Mouse (Mus musculus): ENCODE results near the gene Ilkap. TPM values are rescaled to one million over a fixed set of nuclear protein-coding genes. Genes with fewer than 3 reads are reported as not detected.
A peak's percentile ranks its signal among the peaks of the same experiment; 100 is the strongest.

The Ilkap gene
- polyA plus RNA-seq, 1 experiment from 2014 or later: 58.1 TPM

- peak; percentile 40; the same call in 1 of the 2 replicates for ATAC-seq (ENCODE audit: low FRiP score, low TSS enrichment)
- Histone ChIP-seq H3K36me3 (ENCODE audit: control insufficient read depth, insufficient read depth, low read length) (peaks cover 21% of the 10 kb centered on the region), H3K9me3 (ENCODE audit: control insufficient read depth, low read length) (no peaks in the 10 kb centered on the region), H3K27me3 (ENCODE audit: control insufficient read depth, insufficient read depth, low read length) (no peaks in the 10 kb centered on the region), H3K4me1 (replicated peaks; ENCODE audit: control insufficient read depth, insufficient read depth) (0 out of 2 replicates have a peak, but pooled peaks cover 2% of the 10 kb centered on the region), H3K4me2 (replicated peaks; ENCODE audit: low read depth) (no peak overlapping the region), H3K27ac (replicated peaks) (no peak overlapping the region), H3K4me3 (ENCODE audit: low read depth, low read length) (no peak overlapping the region), H3K9ac (ENCODE audit: low read length) (no peak overlapping the region)
- no peak for DNase-seq (ENCODE audit: low spot score)
- 70% methylated on average over 10 of the region's 10 CpGs for WGBS
- no peak for TF ChIP-seq CTCF (IDR thresholded peaks at IDR 0.05; ENCODE audit: low read depth)
Observed at GRCm38 (mm10) chr1:91419862-91420600, 21.4 kb upstream of the Ilkap start.

- Histone ChIP-seq H3K4me1 (replicated peaks; ENCODE audit: control insufficient read depth, insufficient read depth) (peaks cover 6% of the 10 kb centered on the region; the same call in 1 of the 2 replicates), H3K27me3 (ENCODE audit: control insufficient read depth, insufficient read depth, low read length) (no peaks in the 10 kb centered on the region), H3K36me3 (ENCODE audit: control insufficient read depth, insufficient read depth, low read length) (peaks cover 10% of the 10 kb centered on the region), H3K9me3 (ENCODE audit: control insufficient read depth, low read length) (no peaks in the 10 kb centered on the region), H3K9ac (ENCODE audit: low read length) (no peak overlapping the region), H3K4me3 (ENCODE audit: low read depth, low read length) (no peak overlapping the region), H3K4me2 (replicated peaks; ENCODE audit: low read depth) (no peak overlapping the region), H3K27ac (replicated peaks) (no peak overlapping the region)
- no peak for ATAC-seq (ENCODE audit: low FRiP score, low TSS enrichment)
- 60% methylated on average over 1 of the region's 1 CpGs for WGBS
- TF ChIP-seq CTCF (IDR thresholded peaks at IDR 0.05; ENCODE audit: low read depth) (no peak), EP300 (optimal IDR thresholded peaks at IDR 0.05) (no peak)
- DNase-seq (ENCODE audit: low spot score): no peak
Observed at GRCm38 (mm10) chr1:91417991-91418390, 19.4 kb upstream of the Ilkap start.

GRCm38 (mm10) chr1:91415311-91415710, 16.7 kb upstream of the Ilkap start:
- H3K9ac ChIP-seq (ENCODE audit: low read length): 0 out of 2 replicates have a peak overlapping the region, but pooled peaks have one; percentile 27
- 74% methylated on average over 5 of the region's 5 CpGs for WGBS
- no peak for DNase-seq (ENCODE audit: low spot score)

GRCm38 (mm10) chr1:91414903-91415302, 16.3 kb upstream of the Ilkap start:
- DNase-seq (ENCODE audit: low spot score) (no peak), ATAC-seq (ENCODE audit: low FRiP score, low TSS enrichment) (no peak)
- H3K27ac ChIP-seq (replicated peaks): peak overlapping the region; percentile 84

More at GRCm38 (mm10) chr1:91415311-91415710, 16.7 kb upstream of the Ilkap start:
- no peaks in the 10 kb centered on the region for H3K9me3 ChIP-seq (ENCODE audit: control insufficient read depth, low read length)
- H3K36me3 ChIP-seq (ENCODE audit: control insufficient read depth, insufficient read depth, low read length): peaks cover 5% of the 10 kb centered on the region
- H3K4me3 ChIP-seq (ENCODE audit: low read depth, low read length): no peak overlapping the region
- ATAC-seq (ENCODE audit: low FRiP score, low TSS enrichment): no peak
- H3K27ac ChIP-seq (replicated peaks): peak overlapping the region; percentile 30; the same call in 1 of the 2 replicates
- TF ChIP-seq CTCF (IDR thresholded peaks at IDR 0.05; ENCODE audit: low read depth): no peak
- no peak for TF ChIP-seq EP300 (optimal IDR thresholded peaks at IDR 0.05)
- no peak overlapping the region for H3K4me2 ChIP-seq (replicated peaks; ENCODE audit: low read depth)
- no peaks in the 10 kb centered on the region for H3K27me3 ChIP-seq (ENCODE audit: control insufficient read depth, insufficient read depth, low read length)
- H3K4me1 ChIP-seq (replicated peaks; ENCODE audit: control insufficient read depth, insufficient read depth): peaks cover 11% of the 10 kb centered on the region

GRCm38 (mm10) chr1:91413898-91414594, 15.4 kb upstream of the Ilkap start, which contains the start of gene Hes6:
Gene Hes6, minus strand, starts transcription at chr1:91414038.
- DNase-seq (ENCODE audit: low spot score) (peak; percentile 82), ATAC-seq (ENCODE audit: low FRiP score, low TSS enrichment) (peak; percentile 55)
- TF ChIP-seq EP300 (optimal IDR thresholded peaks at IDR 0.05): no peak
- peak; percentile 24; the same call in 1 of the 2 replicates for TF ChIP-seq CTCF (IDR thresholded peaks at IDR 0.05; ENCODE audit: low read depth)
- Histone ChIP-seq H3K27me3 (ENCODE audit: control insufficient read depth, insufficient read depth, low read length) (no peaks in the 10 kb centered on the region), H3K4me1 (replicated peaks; ENCODE audit: control insufficient read depth, insufficient read depth) (peaks cover 11% of the 10 kb centered on the region), H3K36me3 (ENCODE audit: control insufficient read depth, insufficient read depth, low read length) (peaks cover 3% of the 10 kb centered on the region), H3K27ac (replicated peaks) (peak within 1 kb of the TSS; percentile 84), H3K4me2 (replicated peaks; ENCODE audit: low read depth) (peak within 1 kb of the TSS; percentile 98), H3K9ac (ENCODE audit: low read length) (peak within 1 kb of the TSS; percentile 84), H3K9me3 (ENCODE audit: control insufficient read depth, low read length) (no peaks in the 10 kb centered on the region), H3K4me3 (ENCODE audit: low read depth, low read length) (peak within 1 kb of the TSS; percentile 79)
- 1% methylated on average over 35 of the region's 39 CpGs for WGBS

More at GRCm38 (mm10) chr1:91414903-91415302, 16.3 kb upstream of the Ilkap start:
- Histone ChIP-seq H3K4me2 (replicated peaks; ENCODE audit: low read depth) (peak overlapping the region; percentile 98; the same call in 1 of the 2 replicates), H3K4me3 (ENCODE audit: low read depth, low read length) (no peak overlapping the region), H3K9ac (ENCODE audit: low read length) (peak overlapping the region; percentile 35; the same call in 1 of the 2 replicates), H3K27me3 (ENCODE audit: control insufficient read depth, insufficient read depth, low read length) (no peaks in the 10 kb centered on the region), H3K9me3 (ENCODE audit: control insufficient read depth, low read length) (no peaks in the 10 kb centered on the region), H3K36me3 (ENCODE audit: control insufficient read depth, insufficient read depth, low read length) (peaks cover 5% of the 10 kb centered on the region), H3K4me1 (replicated peaks; ENCODE audit: control insufficient read depth, insufficient read depth) (peaks cover 11% of the 10 kb centered on the region)
- 70% methylated on average over 4 of the region's 4 CpGs for WGBS
- TF ChIP-seq CTCF (IDR thresholded peaks at IDR 0.05; ENCODE audit: low read depth): no peak
- no peak for TF ChIP-seq EP300 (optimal IDR thresholded peaks at IDR 0.05)

All from stomach, postnatal 0 days (tissue).